Mouse (Mus musculus) brain, embryonic 18.5 days (tissue): ENCODE data around the gene Pibf1.

Experiments used
- DNase-seq: peaks from one replicate; pipeline ENCODE4 v3.0.0-alpha.2; 2012; ENCODE audit warnings: low read depth, low spot score

Pibf1 gene

GRCm38 (mm10) chr14:99140036-99140435 is 40.8 kb downstream of the Pibf1 start:
- DNase-seq, result no peak

GRCm38 (mm10) chr14:99141786-99142633 is 42.8 kb downstream of the Pibf1 start:
- peak; percentile 69 for DNase-seq

- DNase-seq, result no peak
These were observed 47.6 kb downstream of the Pibf1 start for GRCm38 (mm10) chr14:99146841-99147240.

- no peak for DNase-seq
These were observed 53.5 kb downstream of the Pibf1 start for GRCm38 (mm10) chr14:99152683-99153082.

- DNase-seq, result no peak
These were observed 60.7 kb downstream of the Pibf1 start for GRCm38 (mm10) chr14:99159940-99160339.

- no peak for DNase-seq
These were observed 63.8 kb downstream of the Pibf1 start for GRCm38 (mm10) chr14:99163051-99163450.

- no peak for DNase-seq
These were observed 75.0 kb downstream of the Pibf1 start for GRCm38 (mm10) chr14:99174138-99174745.

GRCm38 (mm10) chr14:99176559-99176958 is 77.3 kb downstream of the Pibf1 start:
- no peak for DNase-seq

- no peak for DNase-seq
These were observed 91.0 kb downstream of the Pibf1 start for GRCm38 (mm10) chr14:99190153-99190790.

- no peak for DNase-seq
These were observed 106.6 kb downstream of the Pibf1 start for GRCm38 (mm10) chr14:99205865-99206264.

DNA sequence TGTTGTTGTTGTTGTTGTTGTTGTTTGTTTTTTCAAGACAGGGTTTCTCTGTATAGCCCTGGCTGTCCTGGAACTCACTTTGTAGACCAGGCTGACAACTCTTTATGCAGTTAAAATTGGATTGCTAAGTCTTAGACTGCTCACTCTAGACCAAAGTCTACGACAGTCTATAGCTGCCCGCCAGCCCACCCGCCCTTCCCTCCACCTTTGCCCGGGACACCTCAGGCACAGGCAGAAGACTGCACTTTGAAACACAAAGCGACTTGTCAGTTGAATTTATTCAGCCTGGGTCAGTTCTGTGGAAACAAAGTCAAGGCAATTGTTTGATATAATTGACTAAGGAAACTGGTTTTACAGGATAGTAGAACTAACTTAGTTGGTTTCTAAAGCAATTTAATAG is 107.4 kb downstream of the Pibf1 start:
- DNase-seq, result no peak

GRCm38 (mm10) chr14:99210431-99210830 is 111.2 kb downstream of the Pibf1 start:
- DNase-seq, result no peak

DNA sequence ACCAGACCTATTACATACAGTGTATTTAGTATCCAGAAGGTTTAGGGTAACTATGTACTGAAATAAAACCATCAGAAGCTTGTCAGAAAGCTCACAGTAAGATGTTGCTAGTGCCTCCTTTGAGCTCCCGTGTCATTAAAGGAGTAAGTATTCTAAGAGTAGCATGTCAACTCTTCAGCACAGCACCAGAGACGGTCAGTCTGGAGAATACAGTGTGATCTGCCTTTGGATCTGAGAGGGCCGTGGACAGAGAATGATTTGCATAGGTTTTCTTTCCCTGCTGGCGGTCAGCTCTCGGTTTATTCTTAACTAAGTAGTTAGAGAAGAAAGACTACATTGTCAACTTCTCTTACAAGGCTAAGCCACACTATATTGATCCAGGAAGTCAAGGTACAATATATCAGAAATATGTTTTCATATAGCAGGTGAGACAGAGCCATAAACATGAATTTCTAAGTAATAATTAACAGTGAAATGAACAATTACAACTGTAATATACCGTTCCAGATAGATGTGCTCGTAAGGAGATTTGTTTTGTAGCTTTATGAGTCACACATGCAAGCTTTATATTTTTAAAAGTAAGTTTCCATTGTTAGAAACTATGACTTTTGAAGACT is 119.3 kb downstream of the Pibf1 start:
- DNase-seq, result no peak

- DNase-seq, result no peak
These were observed 120.5 kb downstream of the Pibf1 start for GRCm38 (mm10) chr14:99219757-99220171.

GRCm38 (mm10) chr14:99225929-99226328 is 126.7 kb downstream of the Pibf1 start:
- DNase-seq, result no peak

DNA sequence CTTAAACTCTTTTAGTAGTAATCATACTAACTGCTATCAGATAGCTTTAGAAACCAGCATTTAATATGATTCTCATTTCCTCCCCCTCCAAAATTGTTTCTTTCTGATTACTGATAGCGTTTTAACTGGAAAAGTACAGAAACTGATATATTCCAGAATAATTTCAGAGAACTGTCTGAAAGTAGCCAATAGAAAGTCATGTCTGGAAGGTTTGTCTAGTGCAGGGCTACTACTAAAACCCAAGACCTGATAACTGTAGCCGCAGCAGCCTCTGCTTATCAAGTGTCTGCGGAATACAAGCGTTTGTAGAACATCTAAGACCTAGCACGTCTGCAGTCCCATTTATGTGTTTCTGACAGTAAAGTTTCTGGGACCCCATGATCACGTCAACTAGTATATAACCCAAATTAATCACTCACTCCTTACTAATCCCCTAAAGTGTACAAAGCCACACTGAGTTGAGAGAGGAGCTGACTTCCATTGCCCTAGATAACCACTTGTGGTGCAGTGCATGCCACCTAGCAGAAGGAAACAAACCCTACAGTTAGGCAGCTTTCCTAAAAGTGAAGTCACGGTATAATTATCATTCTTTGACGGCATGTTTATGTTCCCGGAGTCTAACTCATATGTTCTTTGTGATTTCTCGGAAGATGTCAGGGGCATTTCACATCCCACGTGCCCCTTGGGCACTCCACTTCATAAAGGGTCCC is 130.0 kb downstream of the Pibf1 start:
- DNase-seq, result no peak

- DNase-seq, result no peak
These were observed 133.8 kb downstream of the Pibf1 start for GRCm38 (mm10) chr14:99233056-99233455.

GRCm38 (mm10) chr14:99237115-99237514 is 137.9 kb downstream of the Pibf1 start:
- DNase-seq, result no peak

- DNase-seq, result no peak
These were observed 141.3 kb downstream of the Pibf1 start for GRCm38 (mm10) chr14:99240563-99240962.

GRCm38 (mm10) chr14:99244508-99244907 is 145.3 kb downstream of the Pibf1 start:
- DNase-seq, result no peak

GRCm38 (mm10) chr14:99262026-99262425 is 162.8 kb downstream of the Pibf1 start:
- DNase-seq, result no peak

GRCm38 (mm10) chr14:99263816-99264215 is 164.6 kb downstream of the Pibf1 start:
- no peak for DNase-seq
